Mouse (Mus musculus): ENCODE measurements around the gene Uqcrq. TPM values are rescaled to one million over a fixed set of nuclear protein-coding genes. Genes with fewer than 3 reads are reported as not detected.

The Uqcrq gene
- polyA plus RNA-seq, 1 experiment from 2014 or later, result 916 TPM

DNA sequence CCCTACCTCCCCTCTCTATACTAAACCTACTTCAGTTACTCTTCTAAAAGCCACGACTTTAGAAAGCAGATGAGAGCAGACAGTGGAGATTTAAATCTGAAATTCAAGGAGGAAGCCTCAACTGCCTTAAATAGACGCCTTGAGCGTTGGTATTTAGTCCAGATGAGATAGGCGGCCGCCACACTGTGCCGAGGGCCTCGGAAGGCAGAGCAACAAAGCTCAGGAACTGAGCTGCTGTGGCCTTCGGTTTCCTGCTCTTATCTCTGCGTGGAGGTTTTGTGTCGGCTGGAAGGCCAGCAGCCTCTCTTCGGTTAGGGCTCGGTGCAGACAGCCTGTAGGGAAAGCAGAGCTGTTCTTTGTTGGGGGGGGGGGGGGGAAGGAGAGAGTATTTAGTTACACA is 11.3 kb upstream of the Uqcrq start:
- Histone ChIP-seq H3K4me3 (ENCODE audit: low read length) (no peak overlapping the region), H3K36me3 (ENCODE audit: control insufficient read depth, insufficient read depth, low read length) (no peaks in the 10 kb centered on the region), H3K9me3 (ENCODE audit: control insufficient read depth, low read length) (no peaks in the 10 kb centered on the region), H3K4me2 (ENCODE audit: low read length) (no peak overlapping the region), H3K9ac (ENCODE audit: low read depth, low read length) (no peak overlapping the region), H3K27me3 (replicated peaks; ENCODE audit: control insufficient read depth, insufficient read depth, low read length) (no peaks in the 10 kb centered on the region), H3K27ac (ENCODE audit: low read depth, low read length) (no peak overlapping the region), H3K4me1 (ENCODE audit: control insufficient read depth, insufficient read depth, low read depth, low read length) (no peaks in the 10 kb centered on the region)
- no peak for ATAC-seq
- WGBS, result 64% methylated on average over 12 of the region's 12 CpGs

DNA sequence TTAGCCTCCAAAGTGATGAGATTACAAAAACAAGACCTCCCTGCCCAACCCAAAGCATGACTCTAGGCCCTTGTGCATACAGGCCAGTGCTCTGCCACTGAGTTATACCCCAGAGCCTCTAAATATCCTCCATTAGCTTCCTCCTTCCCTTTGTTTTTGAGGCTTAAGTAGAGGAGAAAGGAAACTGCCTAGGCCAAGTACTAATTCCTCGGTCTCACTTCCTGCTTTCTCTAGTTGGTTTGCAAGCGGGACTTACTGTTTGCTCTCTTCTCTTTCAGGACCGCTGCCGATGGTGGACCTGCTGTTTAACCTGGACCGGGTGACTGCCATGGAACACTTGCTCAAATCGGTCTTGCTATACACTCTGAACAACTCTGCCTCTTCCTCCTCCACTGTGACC is 5.7 kb upstream of the Uqcrq start:
- no peak overlapping the region for H3K4me3 ChIP-seq (ENCODE audit: low read length)
- H3K4me2 ChIP-seq (ENCODE audit: low read length), result no peak overlapping the region
- no peaks in the 10 kb centered on the region; the same call in 1 of the 2 replicates for H3K4me1 ChIP-seq (ENCODE audit: control insufficient read depth, insufficient read depth, low read depth, low read length)
- 87% methylated on average over 6 of the region's 6 CpGs for WGBS
- ATAC-seq, result no peak
- H3K9me3 ChIP-seq (ENCODE audit: control insufficient read depth, low read length), result no peaks in the 10 kb centered on the region
- H3K27me3 ChIP-seq (replicated peaks; ENCODE audit: control insufficient read depth, insufficient read depth, low read length), result no peaks in the 10 kb centered on the region
- H3K36me3 ChIP-seq (ENCODE audit: control insufficient read depth, insufficient read depth, low read length), result no peaks in the 10 kb centered on the region
- no peak overlapping the region for H3K9ac ChIP-seq (ENCODE audit: low read depth, low read length)
- no peak overlapping the region for H3K27ac ChIP-seq (ENCODE audit: low read depth, low read length)

DNA sequence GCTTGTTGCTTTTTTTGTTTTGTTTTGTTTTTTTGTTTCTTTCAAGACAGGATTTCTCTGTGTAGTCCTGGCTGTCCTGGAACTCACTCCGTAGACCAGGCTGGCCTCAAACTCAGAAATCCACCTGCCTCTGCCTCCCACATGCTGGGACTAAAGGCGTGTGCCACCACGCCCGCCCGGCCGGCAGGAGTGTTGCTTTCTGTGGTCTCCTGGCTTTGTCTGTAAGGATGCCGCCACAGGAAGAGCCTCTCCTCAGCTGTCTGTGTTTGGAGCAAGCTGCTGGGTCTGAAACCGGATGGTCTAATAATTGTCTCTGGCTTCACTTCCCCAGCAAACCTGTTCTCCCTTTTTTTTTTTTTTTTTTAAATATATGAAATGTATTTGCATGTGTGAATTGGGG is 4.9 kb upstream of the Uqcrq start:
- Histone ChIP-seq H3K27me3 (replicated peaks; ENCODE audit: control insufficient read depth, insufficient read depth, low read length) (no peaks in the 10 kb centered on the region), H3K4me1 (ENCODE audit: control insufficient read depth, insufficient read depth, low read depth, low read length) (no peaks in the 10 kb centered on the region; the same call in 1 of the 2 replicates), H3K4me3 (ENCODE audit: low read length) (no peak overlapping the region), H3K9ac (ENCODE audit: low read depth, low read length) (no peak overlapping the region), H3K9me3 (ENCODE audit: control insufficient read depth, low read length) (no peaks in the 10 kb centered on the region), H3K27ac (ENCODE audit: low read depth, low read length) (no peak overlapping the region), H3K36me3 (ENCODE audit: control insufficient read depth, insufficient read depth, low read length) (no peaks in the 10 kb centered on the region), H3K4me2 (ENCODE audit: low read length) (no peak overlapping the region)
- 80% methylated on average over 8 of the region's 8 CpGs for WGBS
- no peak for ATAC-seq

DNA sequence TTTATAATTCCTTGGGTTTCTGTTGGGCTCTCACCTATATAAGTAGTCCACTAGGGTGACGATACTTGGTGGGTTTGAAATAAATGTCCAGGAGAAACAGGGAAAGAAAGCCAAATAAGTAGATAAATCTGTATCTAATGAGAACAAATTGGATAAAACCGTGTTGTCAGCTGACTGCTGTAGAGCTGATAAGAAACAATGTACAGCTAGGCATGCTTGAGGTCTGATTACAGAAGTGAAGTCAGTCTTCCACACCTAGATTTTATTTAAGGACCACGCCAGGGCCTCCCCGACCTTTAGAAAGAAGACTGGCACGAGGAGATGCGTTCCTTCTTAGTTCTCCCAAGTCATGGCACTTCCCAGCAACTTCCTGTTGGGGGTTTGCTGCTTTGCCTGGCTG is 2.4 kb upstream of the Uqcrq start:
- no peak overlapping the region for H3K9ac ChIP-seq (ENCODE audit: low read depth, low read length)
- WGBS, result 67% methylated on average over 6 of the region's 6 CpGs
- no peak overlapping the region for H3K4me2 ChIP-seq (ENCODE audit: low read length)
- no peak overlapping the region for H3K4me3 ChIP-seq (ENCODE audit: low read length)
- no peak overlapping the region for H3K27ac ChIP-seq (ENCODE audit: low read depth, low read length)
- H3K9me3 ChIP-seq (ENCODE audit: control insufficient read depth, low read length), result no peaks in the 10 kb centered on the region
- peaks cover 7% of the 10 kb centered on the region for H3K4me1 ChIP-seq (ENCODE audit: control insufficient read depth, insufficient read depth, low read depth, low read length)
- no peaks in the 10 kb centered on the region for H3K27me3 ChIP-seq (replicated peaks; ENCODE audit: control insufficient read depth, insufficient read depth, low read length)
- peaks cover 6% of the 10 kb centered on the region for H3K36me3 ChIP-seq (ENCODE audit: control insufficient read depth, insufficient read depth, low read length)
- ATAC-seq, result no peak

DNA sequence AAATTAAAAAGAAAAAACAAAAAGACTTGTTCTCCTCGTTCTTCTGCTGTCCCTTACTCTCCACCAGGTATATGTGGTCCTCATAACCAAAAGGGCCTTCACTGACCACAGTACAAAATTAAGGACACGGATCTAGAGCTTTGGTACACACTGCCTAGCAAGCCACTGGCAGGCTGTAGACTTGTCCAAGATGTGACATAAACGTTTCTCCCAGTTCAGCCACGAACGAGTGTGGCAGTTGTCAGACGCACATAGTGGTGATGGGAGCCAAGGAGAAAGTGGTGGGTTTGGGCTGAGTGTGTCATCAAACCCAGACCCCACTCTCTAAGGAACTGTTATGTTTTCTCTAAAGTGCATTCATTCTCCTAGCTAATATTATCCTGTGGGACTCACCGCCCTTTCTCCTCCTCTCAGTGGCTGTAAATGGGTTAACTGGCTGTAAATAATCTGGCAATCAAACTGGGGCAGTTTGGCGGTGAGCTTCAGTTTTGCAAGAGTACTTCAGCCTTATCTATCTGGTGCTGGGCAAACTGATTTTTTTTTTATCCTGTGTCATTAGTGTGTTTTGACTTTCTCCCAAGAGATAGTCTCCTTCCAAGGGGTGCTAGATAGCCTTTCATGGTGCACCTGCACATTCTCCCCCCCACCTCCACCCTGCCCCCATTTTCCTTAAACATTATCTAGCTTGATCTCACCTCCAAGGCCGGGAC is 871 bp upstream of the Uqcrq start:
- H3K27ac ChIP-seq (ENCODE audit: low read depth, low read length), result peak overlapping the region; percentile 77
- 17% methylated on average over 9 of the region's 9 CpGs for WGBS
- H3K9me3 ChIP-seq (ENCODE audit: control insufficient read depth, low read length), result no peaks in the 10 kb centered on the region
- H3K9ac ChIP-seq (ENCODE audit: low read depth, low read length), result peak overlapping the region; percentile 62
- H3K4me3 ChIP-seq (ENCODE audit: low read length), result peak overlapping the region; percentile 90
- H3K4me2 ChIP-seq (ENCODE audit: low read length), result peak overlapping the region; percentile 94
- peaks cover 6% of the 10 kb centered on the region for H3K36me3 ChIP-seq (ENCODE audit: control insufficient read depth, insufficient read depth, low read length)
- peak; percentile 45 for ATAC-seq
- no peaks in the 10 kb centered on the region for H3K27me3 ChIP-seq (replicated peaks; ENCODE audit: control insufficient read depth, insufficient read depth, low read length)
- H3K4me1 ChIP-seq (ENCODE audit: control insufficient read depth, insufficient read depth, low read depth, low read length), result peaks cover 7% of the 10 kb centered on the region

DNA sequence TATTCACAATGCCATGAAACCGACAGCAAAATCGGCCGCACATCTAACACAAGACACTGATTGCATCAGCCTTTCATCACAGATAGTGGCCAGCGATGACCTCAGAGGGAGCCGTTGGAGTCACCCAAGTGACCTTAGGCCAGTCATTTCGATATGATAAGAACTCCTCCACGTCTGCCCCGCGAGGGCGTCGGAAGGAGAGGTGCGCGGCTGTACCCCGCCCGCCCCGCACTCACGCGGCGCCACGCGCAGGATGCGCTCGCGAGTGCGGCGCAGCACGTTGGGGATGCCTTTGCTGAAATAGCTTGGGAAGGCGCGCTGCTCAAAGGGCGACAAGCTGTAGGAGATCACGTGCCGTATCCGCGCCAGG is 346 bp downstream of the Uqcrq start:
- Histone ChIP-seq H3K4me2 (ENCODE audit: low read length) (peak overlapping the region; percentile 94), H3K9ac (ENCODE audit: low read depth, low read length) (peak overlapping the region; percentile 89), H3K9me3 (ENCODE audit: control insufficient read depth, low read length) (no peaks in the 10 kb centered on the region), H3K27ac (ENCODE audit: low read depth, low read length) (peak overlapping the region; percentile 88), H3K27me3 (replicated peaks; ENCODE audit: control insufficient read depth, insufficient read depth, low read length) (no peaks in the 10 kb centered on the region), H3K4me3 (ENCODE audit: low read length) (peak overlapping the region; percentile 90), H3K4me1 (ENCODE audit: control insufficient read depth, insufficient read depth, low read depth, low read length) (peaks cover 7% of the 10 kb centered on the region), H3K36me3 (ENCODE audit: control insufficient read depth, insufficient read depth, low read length) (peaks cover 6% of the 10 kb centered on the region)
- under 1% methylated on average over 32 of the region's 34 CpGs for WGBS
- peak; percentile 60 for ATAC-seq

DNA sequence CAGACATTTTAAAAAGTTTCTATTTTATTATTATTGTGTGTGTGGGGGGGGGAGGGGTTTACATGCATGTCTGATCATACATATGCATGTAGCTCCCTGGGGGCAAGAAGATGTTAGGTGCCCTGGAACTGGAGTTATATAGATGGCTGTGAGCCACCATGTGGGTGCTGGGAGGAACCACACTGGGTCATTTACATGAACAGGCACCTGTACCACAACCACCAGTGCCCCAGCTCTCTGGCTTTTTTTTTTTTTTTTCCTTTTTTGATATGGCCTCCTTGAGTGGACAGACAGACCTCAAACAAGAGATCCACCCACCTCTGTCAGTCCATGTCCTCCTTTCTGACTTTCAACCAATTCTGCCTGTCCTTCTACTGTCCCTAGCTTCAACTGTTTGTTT is 1.4 kb downstream of the Uqcrq start:
- no peak overlapping the region for H3K9ac ChIP-seq (ENCODE audit: low read depth, low read length)
- no peak for ATAC-seq
- peak overlapping the region; percentile 94 for H3K4me2 ChIP-seq (ENCODE audit: low read length)
- H3K9me3 ChIP-seq (ENCODE audit: control insufficient read depth, low read length), result no peaks in the 10 kb centered on the region
- peaks cover 6% of the 10 kb centered on the region for H3K36me3 ChIP-seq (ENCODE audit: control insufficient read depth, insufficient read depth, low read length)
- H3K4me3 ChIP-seq (ENCODE audit: low read length), result no peak overlapping the region
- peaks cover 7% of the 10 kb centered on the region for H3K4me1 ChIP-seq (ENCODE audit: control insufficient read depth, insufficient read depth, low read depth, low read length)
- no peak overlapping the region for H3K27ac ChIP-seq (ENCODE audit: low read depth, low read length)
- H3K27me3 ChIP-seq (replicated peaks; ENCODE audit: control insufficient read depth, insufficient read depth, low read length), result no peaks in the 10 kb centered on the region

DNA sequence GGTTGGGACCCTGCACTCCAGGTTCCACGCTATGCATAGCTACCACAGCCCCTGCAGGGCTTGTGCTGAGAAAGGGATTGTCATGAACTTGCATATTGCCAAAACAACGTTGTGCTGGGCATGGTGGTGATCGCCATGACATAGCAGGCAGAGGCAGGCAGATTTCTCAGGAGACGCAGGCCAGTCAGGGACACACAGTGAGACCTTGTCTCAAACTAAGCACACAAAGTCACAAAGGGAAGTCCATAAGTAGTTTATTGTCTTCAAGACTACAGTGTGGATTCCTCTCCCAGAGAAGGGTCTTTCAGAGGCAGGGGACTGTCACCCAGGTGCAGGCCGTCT is 1.9 kb downstream of the Uqcrq start:
- 98% methylated on average over 5 of the region's 5 CpGs for WGBS
- no peak overlapping the region for H3K4me3 ChIP-seq (ENCODE audit: low read length)
- peaks cover 7% of the 10 kb centered on the region for H3K4me1 ChIP-seq (ENCODE audit: control insufficient read depth, insufficient read depth, low read depth, low read length)
- no peaks in the 10 kb centered on the region for H3K27me3 ChIP-seq (replicated peaks; ENCODE audit: control insufficient read depth, insufficient read depth, low read length)
- no peaks in the 10 kb centered on the region for H3K9me3 ChIP-seq (ENCODE audit: control insufficient read depth, low read length)
- H3K4me2 ChIP-seq (ENCODE audit: low read length), result no peak overlapping the region
- no peak overlapping the region for H3K27ac ChIP-seq (ENCODE audit: low read depth, low read length)
- ATAC-seq, result no peak
- peaks cover 6% of the 10 kb centered on the region for H3K36me3 ChIP-seq (ENCODE audit: control insufficient read depth, insufficient read depth, low read length)
- H3K9ac ChIP-seq (ENCODE audit: low read depth, low read length), result no peak overlapping the region

DNA sequence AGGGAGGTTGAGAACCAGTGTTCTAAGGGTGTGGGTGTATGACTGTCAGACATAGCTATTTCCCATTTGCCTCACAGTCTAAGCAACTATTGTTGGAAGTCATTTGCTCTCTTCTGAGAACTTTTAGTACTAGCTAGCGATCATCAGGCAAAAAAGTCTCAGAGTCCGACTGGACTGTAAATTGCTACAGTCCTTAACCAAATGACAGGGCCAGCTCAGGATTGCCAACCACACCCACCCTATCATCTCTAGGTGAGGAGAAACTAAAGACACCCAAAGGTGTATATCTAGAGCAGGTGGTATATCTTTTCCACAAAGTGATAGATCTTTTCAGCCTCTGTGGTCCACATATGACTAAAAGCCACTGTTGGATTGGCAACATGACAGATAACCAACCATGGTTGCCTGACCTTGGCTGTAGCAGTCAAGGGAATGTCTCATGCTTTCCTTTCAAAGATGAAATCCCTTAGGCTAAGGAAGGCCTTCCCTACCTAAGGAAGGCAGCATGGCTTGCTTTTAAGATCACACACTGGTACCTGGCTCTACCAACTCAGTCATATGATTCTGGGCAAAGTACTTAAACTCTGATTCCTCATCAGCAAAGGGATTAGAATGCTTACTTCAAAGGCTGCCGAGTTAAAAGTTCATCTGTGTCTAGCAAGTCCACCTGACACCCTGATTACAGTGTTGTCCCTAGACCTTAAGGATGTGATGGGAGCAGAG is 2.5 kb downstream of the Uqcrq start:
- H3K4me2 ChIP-seq (ENCODE audit: low read length), result no peak overlapping the region
- H3K27ac ChIP-seq (ENCODE audit: low read depth, low read length), result no peak overlapping the region
- H3K9ac ChIP-seq (ENCODE audit: low read depth, low read length), result no peak overlapping the region
- no peaks in the 10 kb centered on the region for H3K9me3 ChIP-seq (ENCODE audit: control insufficient read depth, low read length)
- H3K27me3 ChIP-seq (replicated peaks; ENCODE audit: control insufficient read depth, insufficient read depth, low read length), result no peaks in the 10 kb centered on the region
- H3K4me1 ChIP-seq (ENCODE audit: control insufficient read depth, insufficient read depth, low read depth, low read length), result peaks cover 7% of the 10 kb centered on the region
- H3K4me3 ChIP-seq (ENCODE audit: low read length), result no peak overlapping the region
- no peak for ATAC-seq
- WGBS, result 91% methylated on average over 3 of the region's 3 CpGs
- H3K36me3 ChIP-seq (ENCODE audit: control insufficient read depth, insufficient read depth, low read length), result peaks cover 6% of the 10 kb centered on the region

Data from hindbrain, embryonic 16.5 days (tissue).